10 mouse cellular contexts compared by ENCODE assay signal in genomic region chr7:49152297-49152696, GRCm38 (mm10).
DNase-seq lines count a peak whose midpoint lies in the region; ATAC-seq lines count a peak whose summit lies in the region.
"Had no signal": no experiment of that assay in that cellular context is flagged by ENCODE, and none has a peak within 500 bp of the region (broad histone marks: within the 10 kb centered on the region; RNA-seq: fewer than 3 reads in every experiment).

No protein-coding gene starts in this region.

- peak; percentile 23; the same call in 1 of the 2 replicates for ATAC-seq in forebrain, embryonic 14.5 days
- ATAC-seq in kidney, embryonic 16.5 days (ENCODE audit: low FRiP score, low TSS enrichment), result peak; percentile 98
- ATAC-seq in hematopoietic stem cell, adult 5-6 weeks (replicated peaks in 1 of 2; ENCODE audit: insufficient read depth in 1 of 2, low FRiP score in 2 of 2, low TSS enrichment in 1 of 2, low read depth in 1 of 2, poor library complexity in 2 of 2, severe bottlenecking in 2 of 2), result peak; percentile 44 to 52; a peak in 1 of 4 replicates
- ATAC-seq in neural tube, embryonic 14.5 days (ENCODE audit: low read depth), result peak; percentile 76; the same call in 1 of the 2 replicates

- H3K27me3 ChIP-seq in forebrain, embryonic 14.5 days (replicated peaks; ENCODE audit: control insufficient read depth, insufficient read depth, low read length), result no peaks in the 10 kb centered on the region
- H3K27me3 ChIP-seq in forebrain, embryonic 10.5 days (ENCODE audit: poor library complexity, severe bottlenecking), result no peaks in the 10 kb centered on the region
- H3K27me3 ChIP-seq in kidney, embryonic 16.5 days (ENCODE audit: insufficient read depth, low read length), result 0 out of 2 replicates have a peak, but pooled peaks cover 3% of the 10 kb centered on the region
- no peaks in the 10 kb centered on the region for H3K27me3 ChIP-seq in neural tube, embryonic 14.5 days (ENCODE audit: control insufficient read depth, insufficient read depth, low read length)

- 63% methylated on average over 5 of the region's 5 CpGs for WGBS in forebrain, embryonic 14.5 days
- 75% methylated on average over 5 of the region's 5 CpGs for WGBS in forebrain, embryonic 10.5 days
- 29% methylated on average over 5 of the region's 5 CpGs for WGBS in kidney, embryonic 16.5 days
- 32% methylated on average over 5 of the region's 5 CpGs for WGBS in neural tube, embryonic 14.5 days

- DNase-seq in forebrain, embryonic 14.5 days (ENCODE audit: low spot score), result peak; percentile 30
- no peak for DNase-seq in forebrain, embryonic 10.5 days (ENCODE audit: extremely low spot score, low spot score)
- no peak for DNase-seq in kidney, postnatal 36 days
- no peak for DNase-seq in gastrocnemius, adult 8-10 months (ENCODE audit: low spot score in 2 of 2)
- DNase-seq in adrenal gland, postnatal 10 days, result no peak
- DNase-seq: adrenal gland, postnatal 36 days had no signal

- H3K36me3 ChIP-seq in forebrain, embryonic 14.5 days (ENCODE audit: control insufficient read depth, insufficient read depth, low read length), result no peaks in the 10 kb centered on the region
- H3K36me3 ChIP-seq in forebrain, embryonic 10.5 days (replicated peaks), result no peaks in the 10 kb centered on the region
- no peaks in the 10 kb centered on the region for H3K36me3 ChIP-seq in kidney, embryonic 16.5 days (ENCODE audit: insufficient read depth, low read length)
- H3K36me3 ChIP-seq in neural tube, embryonic 14.5 days (ENCODE audit: control insufficient read depth, insufficient read depth, low read length), result no peaks in the 10 kb centered on the region

- H3K27ac ChIP-seq in forebrain, embryonic 14.5 days (ENCODE audit: low read depth, low read length), result no peak overlapping the region
- no peak overlapping the region for H3K27ac ChIP-seq in forebrain, embryonic 10.5 days
- no peak overlapping the region; the same call in 1 of the 2 replicates for H3K27ac ChIP-seq in kidney, embryonic 16.5 days (ENCODE audit: low read length)
- H3K27ac ChIP-seq in neural tube, embryonic 14.5 days (ENCODE audit: low read depth, low read length), result peak overlapping the region; percentile 1

- no peaks in the 10 kb centered on the region for H3K9me3 ChIP-seq in forebrain, embryonic 14.5 days (replicated peaks; ENCODE audit: control insufficient read depth, low read length)
- peaks cover 7% of the 10 kb centered on the region; the same call in 1 of the 2 replicates for H3K9me3 ChIP-seq in forebrain, embryonic 10.5 days
- H3K9me3 ChIP-seq in kidney, embryonic 16.5 days (ENCODE audit: low read length), result no peaks in the 10 kb centered on the region
- 0 out of 2 replicates have a peak, but pooled peaks cover 3% of the 10 kb centered on the region for H3K9me3 ChIP-seq in neural tube, embryonic 14.5 days (ENCODE audit: control insufficient read depth, low read length)

- H3K9ac ChIP-seq in forebrain, embryonic 14.5 days (ENCODE audit: low read length), result no peak overlapping the region
- no peak overlapping the region; the same call in 1 of the 2 replicates for H3K9ac ChIP-seq in kidney, embryonic 16.5 days (replicated peaks; ENCODE audit: low read length)
- H3K9ac ChIP-seq in neural tube, embryonic 14.5 days (replicated peaks; ENCODE audit: low read depth, low read length), result no peak overlapping the region

- no peak overlapping the region for H3K4me2 ChIP-seq in forebrain, embryonic 14.5 days (ENCODE audit: low read length)
- no peak overlapping the region for H3K4me2 ChIP-seq in kidney, embryonic 16.5 days (replicated peaks; ENCODE audit: low read depth, low read length)
- H3K4me2 ChIP-seq in neural tube, embryonic 14.5 days (ENCODE audit: low read depth, low read length), result no peak overlapping the region

- H3K4me3 ChIP-seq in forebrain, embryonic 14.5 days (ENCODE audit: low read depth, low read length), result no peak overlapping the region
- no peak overlapping the region for H3K4me3 ChIP-seq in forebrain, embryonic 10.5 days
- no peak overlapping the region for H3K4me3 ChIP-seq in kidney, embryonic 16.5 days (ENCODE audit: low read length)
- no peak overlapping the region for H3K4me3 ChIP-seq in neural tube, embryonic 14.5 days (ENCODE audit: low read depth, low read length)
- H3K4me3 ChIP-seq: erythroblast, embryonic 14.5 days had no signal

- no peaks in the 10 kb centered on the region for H3K4me1 ChIP-seq in forebrain, embryonic 14.5 days (ENCODE audit: control insufficient read depth, insufficient read depth, low read length)
- no peaks in the 10 kb centered on the region for H3K4me1 ChIP-seq in forebrain, embryonic 10.5 days
- H3K4me1 ChIP-seq in kidney, embryonic 16.5 days (ENCODE audit: insufficient read depth, low read length), result peaks cover 3% of the 10 kb centered on the region; the same call in 1 of the 2 replicates
- peaks cover 5% of the 10 kb centered on the region; the same call in 1 of the 2 replicates for H3K4me1 ChIP-seq in neural tube, embryonic 14.5 days (ENCODE audit: control insufficient read depth, insufficient read depth, low read length)

Comparison
In these comparisons a context has a peak if more than half of its experiments do, and no peak if none do; other contexts are left out.
1. ATAC-seq: peak in every context shown above with its lines; median percentile 98 in kidney, embryonic 16.5 days; 76 in neural tube, embryonic 14.5 days; 48 in hematopoietic stem cell, adult 5-6 weeks; 23 in forebrain, embryonic 14.5 days.